Mouse (Mus musculus) small intestine, adult 10 weeks (tissue): ENCODE data around the gene Gm8279. TPM values are rescaled to one million over a fixed set of nuclear protein-coding genes. Genes with fewer than 3 reads are reported as not detected.

Experiments used
- polyA plus RNA-seq: library from polyadenylated mRNA; stranded (reverse); fragments of 350-450 nt; fragmentation: Illumina TruSeq; extraction: RNeasy Lipid Tissue Mini Kit (QIAGEN cat#74804); gene quantifications from one replicate; pipeline ENCODE4 v1.2.3, GENCODE M21; 2014; ENCODE audit warnings: low replicate concordance

The Gm8279 gene
- not detected for polyA plus RNA-seq

DNA sequence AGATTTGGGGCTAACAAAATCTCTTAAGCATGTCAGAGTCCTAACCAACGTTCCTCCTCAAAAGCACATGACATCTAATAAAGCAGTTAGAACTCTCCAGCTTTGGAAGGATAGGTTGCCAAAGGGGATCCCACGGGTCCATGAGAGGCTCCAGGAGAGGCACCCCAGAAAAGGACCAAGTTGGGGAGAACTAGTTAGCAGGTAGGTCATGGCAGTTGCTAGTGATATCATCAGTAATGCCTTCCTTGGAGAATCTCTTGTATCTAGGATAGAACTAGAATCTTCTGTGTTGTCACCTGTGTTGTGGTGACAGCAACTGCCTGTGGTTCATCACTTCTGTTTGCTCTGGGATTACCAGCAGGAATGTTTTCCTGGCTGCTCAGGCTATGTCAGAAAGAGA lies at the start of gene Gm8279:
Gene Gm8279, plus strand, starts transcription at position 301 of the 400 bp plus-strand sequence.

DNA sequence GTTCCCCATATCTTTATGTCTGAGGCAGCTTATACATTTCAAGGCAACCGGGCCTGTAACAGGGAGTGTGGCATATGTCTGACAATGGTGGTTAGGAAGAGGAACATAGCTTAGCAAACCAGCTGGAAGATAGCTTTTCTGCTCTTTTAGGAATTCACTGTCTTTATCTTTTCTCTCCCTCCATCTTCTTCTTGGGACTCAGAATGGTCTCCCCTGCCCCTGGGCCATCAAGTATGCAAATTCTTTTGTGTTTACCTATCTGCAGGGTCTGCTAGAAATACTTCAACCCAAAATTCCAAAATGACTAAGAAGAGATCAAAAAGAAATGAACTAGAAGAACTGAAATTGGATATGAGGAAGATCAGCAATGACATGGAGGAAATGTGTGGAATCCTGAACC lies 32.9 kb downstream of the Gm8279 start, which contains the start of gene Gm3317:
Gene Gm3317, plus strand, starts transcription at position 301 of the 400 bp plus-strand sequence.

GRCm38 (mm10) chr14:5185493-5185892 lies 54.2 kb downstream of the Gm8279 start, which contains the start of gene Gm8271:
Gene Gm8271 (plus strand): TSS chr14:5185793.

Other genes starting within 250 kb of the Gm8279 start
- 0.74 TPM for gene Gm3278, start 239.1 kb upstream of the Gm8279 start, polyA plus RNA-seq
- gene Gm8297, start 147.6 kb upstream of the Gm8279 start, polyA plus RNA-seq, result not detected
- gene Gm3298, start 115.6 kb upstream of the Gm8279 start, polyA plus RNA-seq, result not detected
- gene 4930555G01Rik, start 80.9 kb upstream of the Gm8279 start, polyA plus RNA-seq, result not detected
- gene Gm8281, start 60.5 kb upstream of the Gm8279 start, polyA plus RNA-seq, result 1.8 TPM
- gene Gm3317, start 33.0 kb downstream of the Gm8279 start, polyA plus RNA-seq, result not detected
- gene Gm8271, start 54.3 kb downstream of the Gm8279 start, polyA plus RNA-seq, result not detected
- not detected for gene Gm3526, start 129.1 kb downstream of the Gm8279 start, polyA plus RNA-seq
- not detected for gene Gm3542, start 203.4 kb downstream of the Gm8279 start, polyA plus RNA-seq